ENCODE assay signal across 8 mouse cellular contexts in the genomic region with DNA sequence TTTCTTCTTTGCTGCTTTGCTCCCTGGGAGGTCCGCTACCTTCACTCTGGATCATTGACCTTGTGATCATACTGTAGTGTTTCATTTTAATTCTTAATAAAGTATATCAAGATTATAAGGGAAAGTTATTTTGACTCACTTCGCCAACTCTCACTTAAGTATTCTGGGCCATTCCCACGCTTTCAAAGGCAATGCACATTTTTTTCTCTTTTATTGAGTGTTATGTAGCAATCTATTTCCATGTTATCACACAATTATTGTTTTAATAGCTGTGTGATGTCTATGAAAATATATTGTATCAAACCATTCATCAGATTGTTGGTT. TPM values are rescaled to one million over a fixed set of nuclear protein-coding genes. Genes with fewer than 3 reads are reported as not detected.
DNase-seq lines count a peak whose midpoint lies in the region; ATAC-seq and TF ChIP-seq lines count a peak whose summit lies in the region.

Gene Nipa1, minus strand, starts transcription at position 25 of the 324 bp plus-strand sequence.

- DNase-seq in layer of hippocampus, adult 18-20 months (ENCODE audit: low spot score in 2 of 2), result no peak
- no peak for DNase-seq in layer of hippocampus, adult 9-10 months (ENCODE audit: low spot score)
- DNase-seq in spleen, postnatal 36 days (ENCODE audit: low spot score in 2 of 2), result no peak
- no peak for DNase-seq in thymus, postnatal 4 days
- no peak for DNase-seq in testis, postnatal 10 days (ENCODE audit: low spot score)

- TF ChIP-seq POLR2A in cortical plate, adult 2 months (IDR thresholded peaks at IDR 0.05; ENCODE audit: extremely low read depth, insufficient read depth, low read length), result no peak

- H3K27ac ChIP-seq in cortical plate, adult 2 months (ENCODE audit: insufficient read depth, low read length), result peak within 1 kb of the TSS; percentile 93
- peak within 1 kb of the TSS; percentile 89 for H3K27ac ChIP-seq in hindbrain, embryonic 15.5 days (replicated peaks)
- no peak within 1 kb of the TSS for H3K27ac ChIP-seq in macrophage

- H3K4me3 ChIP-seq in cortical plate, adult 2 months (ENCODE audit: insufficient read depth, low read length), result peak within 1 kb of the TSS; percentile 79
- peak within 1 kb of the TSS; percentile 78 for H3K4me3 ChIP-seq in hindbrain, embryonic 15.5 days
- H3K4me3 ChIP-seq in macrophage (ENCODE audit: inconsistent target), result peak within 1 kb of the TSS; percentile 62

- H3K4me1 ChIP-seq in cortical plate, adult 2 months (ENCODE audit: control insufficient read depth, insufficient read depth, low read length), result peaks cover 4% of the 10 kb centered on the region; the same call in 1 of the 2 replicates
- H3K4me1 ChIP-seq in hindbrain, embryonic 15.5 days (replicated peaks), result peaks cover 14% of the 10 kb centered on the region

- ATAC-seq in hindbrain, embryonic 15.5 days (ENCODE audit: low FRiP score, low read depth), result no peak

- peak within 1 kb of the TSS; percentile 85 for H3K9ac ChIP-seq in hindbrain, embryonic 15.5 days

- H3K79me2 ChIP-seq in macrophage (ENCODE audit: inconsistent target), result no peaks in the 10 kb centered on the region

- H3K36me3 ChIP-seq in hindbrain, embryonic 15.5 days, result no peaks in the 10 kb centered on the region
- no peaks in the 10 kb centered on the region for H3K36me3 ChIP-seq in macrophage (ENCODE audit: inconsistent target)

- 52% methylated on average over 3 of the region's 3 CpGs for WGBS in hindbrain, embryonic 15.5 days
- 45% methylated on average over 3 of the region's 3 CpGs for WGBS in macrophage (ENCODE audit: missing documents)

- no peak for TF ChIP-seq CTCF in cortical plate, adult 2 months (IDR thresholded peaks at IDR 0.05; ENCODE audit: extremely low read depth, insufficient read depth, low read length)

- peak within 1 kb of the TSS; percentile 72 for H3K4me2 ChIP-seq in hindbrain, embryonic 15.5 days

- H3K27me3 ChIP-seq in hindbrain, embryonic 15.5 days, result no peaks in the 10 kb centered on the region

- no peaks in the 10 kb centered on the region for H3K9me3 ChIP-seq in hindbrain, embryonic 15.5 days

RNA-seq across cellular contexts. Expression of gene Nipa1, which starts in this region (rescaled TPM):
- total RNA-seq in layer of hippocampus, adult 18-20 months (2021), result 10 to 100 TPM; 57.1 to 59.4 TPM
- 34.2 and 34.4 TPM in 2 replicates for polyA plus RNA-seq in cortical plate, adult 2 months (2012; rRNA removed)
- 29.6 and 30.4 TPM in 2 replicates for polyA plus RNA-seq in hindbrain, embryonic 15.5 days (2015; fragmentation: Nextera tagmentation; extraction: Ambion mirVana)
- 1 to 10 TPM in 19 of 26 experiments, under 1 TPM in 6, not detected in 1; 0.24 to 4.7 (median 1.7) TPM for total RNA-seq in macrophage (2018; cell fraction: chromatin; rRNA removed)
- total RNA-seq in macrophage (2018; cell fraction: cytosol; rRNA removed), result 1 to 10 TPM; 3.3 to 6.7 (median 5.5) TPM
- 1 to 10 TPM; 1.4 to 7.6 (median 3.8) TPM for total RNA-seq in macrophage (2018; cell fraction: nucleus; rRNA removed)
- 4.1 to 8.0 TPM (median 4.2 TPM) in 3 replicates for polyA plus RNA-seq in macrophage (2018)
